Mouse (Mus musculus) heart, embryonic 15.5 days (tissue): ENCODE measurements around the gene Limk2. TPM values are rescaled to one million over a fixed set of nuclear protein-coding genes. Genes with fewer than 3 reads are reported as not detected.

ENCODE experiments used
- ATAC-seq: fragments of 200-750 bp; cut with Nextera tagmentation; replicated peaks from 2 replicates; pipeline ENCODE4 v1.8.0; 2017; ENCODE audit warnings: low read depth, moderate TSS enrichment; ENCODE audit not compliant: insufficient number of reproducible peaks, insufficient read depth, low FRiP score
- H3K27ac ChIP-seq: fragments of 300-500 bp; sonication (generic); 2 replicates; pipeline ENCODE4 v1.5.1; 2015; ENCODE audit warnings: mild to moderate bottlenecking, inconsistent platforms
- H3K27me3 ChIP-seq: fragments of 300-500 bp; sonication (generic); 2 replicates; pipeline ENCODE4 v1.6.1; 2015; ENCODE audit warnings: inconsistent platforms
- H3K36me3 ChIP-seq: fragments of 300-500 bp; sonication (generic); 2 replicates; pipeline ENCODE4 v1.6.1; 2015; ENCODE audit warnings: mild to moderate bottlenecking, inconsistent platforms
- H3K4me1 ChIP-seq: fragments of 300-500 bp; sonication (generic); replicated peaks from 2 replicates; pipeline ENCODE4 v1.6.1; 2015; ENCODE audit warnings: inconsistent platforms
- H3K4me2 ChIP-seq: fragments of 300-500 bp; sonication (generic); 2 replicates; pipeline ENCODE4 v1.6.1; 2015; ENCODE audit warnings: inconsistent platforms, mild to moderate bottlenecking, moderate library complexity
- H3K4me3 ChIP-seq: fragments of 300-500 bp; sonication (generic); 2 replicates; pipeline ENCODE4 v1.5.1; 2015; ENCODE audit warnings: mild to moderate bottlenecking, inconsistent platforms
- H3K9ac ChIP-seq: fragments of 300-500 bp; sonication (generic); 2 replicates; pipeline ENCODE4 v1.6.1; 2015; ENCODE audit warnings: mild to moderate bottlenecking, inconsistent platforms
- H3K9me3 ChIP-seq: fragments of 300-500 bp; sonication (generic); replicated peaks from 2 replicates; pipeline ENCODE4 v1.6.1; 2016; ENCODE audit warnings: inconsistent platforms
- WGBS: fragments of 180-500 bp; shearing (Covaris S2); methylation state at CpG from one replicate; pipeline ENCODE4 v1.1.7; 2015; ENCODE audit warnings: mixed read lengths; 5-methylcytosine and 5-hydroxymethylcytosine counted together
- polyA plus RNA-seq: library from polyadenylated mRNA; unstranded; fragments of >200 nt; fragmentation: Nextera tagmentation; extraction: Ambion mirVana; gene quantifications from 2 replicates; pipeline ENCODE4 v1.2.1, GENCODE M21; 2015

Limk2 gene
- polyA plus RNA-seq, 1 experiment from 2014 or later: 42.3 TPM

DNA sequence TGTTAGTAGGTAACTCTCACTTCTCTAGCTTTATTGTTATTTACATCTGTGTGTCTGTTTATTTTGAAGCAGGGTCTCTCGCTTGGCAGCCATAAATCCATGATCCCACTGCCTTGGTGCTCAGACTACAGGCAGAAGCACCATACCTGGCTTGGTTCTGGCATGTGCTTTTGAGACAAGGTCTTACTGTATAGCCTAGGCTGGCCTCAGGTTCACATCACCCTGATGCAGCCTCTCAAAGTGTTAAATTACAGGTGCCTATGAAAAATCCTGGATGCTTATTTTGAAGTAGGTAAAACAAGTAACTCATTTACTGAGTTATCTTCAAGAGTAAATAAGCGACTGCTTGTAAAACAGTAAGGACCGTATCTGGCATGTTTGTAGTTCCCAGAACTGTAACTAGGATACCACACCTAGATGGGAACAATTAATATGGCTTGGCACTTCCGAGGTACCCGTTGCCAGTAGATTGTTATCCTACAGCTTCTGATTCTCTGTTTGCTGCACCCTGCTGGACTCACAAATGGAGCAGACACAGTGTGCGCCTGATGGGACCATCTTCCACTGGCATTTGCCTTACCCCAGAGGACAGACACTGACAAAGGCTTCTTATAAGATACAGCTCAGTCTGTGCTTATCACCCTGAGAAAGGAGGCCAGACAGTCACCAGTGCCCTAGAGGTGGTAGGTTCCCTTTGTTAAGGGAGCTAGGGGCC lies 21.4 kb downstream of the Limk2 start:
- Histone ChIP-seq H3K27ac (peak overlapping the region; percentile 42), H3K4me3 (no peak overlapping the region)
- ATAC-seq: no peak

DNA sequence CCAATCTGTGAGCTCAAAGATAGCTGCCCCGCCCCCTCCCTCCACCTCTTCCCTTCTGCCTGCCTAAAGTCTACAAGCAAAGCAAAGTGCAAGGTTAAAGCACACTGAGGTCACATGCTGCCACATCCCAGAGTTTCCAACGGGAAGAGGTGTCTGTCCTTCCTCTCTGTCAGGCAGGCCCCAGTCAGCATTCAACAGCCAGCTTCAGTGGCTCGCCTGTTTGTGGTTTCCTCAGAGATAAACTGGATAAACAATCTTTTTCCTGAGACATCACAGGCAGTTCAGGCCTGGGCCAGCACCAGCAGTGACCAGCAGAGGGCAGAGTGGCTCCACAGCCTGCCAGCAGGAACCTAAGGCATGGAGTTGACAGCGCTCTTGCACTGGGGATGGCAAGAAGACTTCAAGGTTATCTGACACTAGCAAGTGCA lies 22.0 kb downstream of the Limk2 start:
- no peaks in the 10 kb centered on the region for H3K9me3 ChIP-seq
- H3K27ac ChIP-seq: peak overlapping the region; percentile 53
- peaks cover 10% of the 10 kb centered on the region for H3K4me1 ChIP-seq
- H3K27me3 ChIP-seq: no peaks in the 10 kb centered on the region
- 0 out of 2 replicates have a peak overlapping the region, but pooled peaks have one; percentile 2 for H3K9ac ChIP-seq
- no peak overlapping the region for H3K4me3 ChIP-seq
- ATAC-seq: peak; percentile 82
- H3K36me3 ChIP-seq: no peaks in the 10 kb centered on the region
- WGBS: 4% methylated on average over 4 of the region's 4 CpGs
- H3K4me2 ChIP-seq: no peak overlapping the region

More for the DNA sequence above, 21.4 kb downstream of the Limk2 start:
- Histone ChIP-seq H3K4me2 (no peak overlapping the region), H3K27me3 (no peaks in the 10 kb centered on the region), H3K36me3 (no peaks in the 10 kb centered on the region), H3K9me3 (no peaks in the 10 kb centered on the region), H3K9ac (no peak overlapping the region), H3K4me1 (peaks cover 16% of the 10 kb centered on the region)
- 84% methylated on average over 6 of the region's 6 CpGs for WGBS

DNA sequence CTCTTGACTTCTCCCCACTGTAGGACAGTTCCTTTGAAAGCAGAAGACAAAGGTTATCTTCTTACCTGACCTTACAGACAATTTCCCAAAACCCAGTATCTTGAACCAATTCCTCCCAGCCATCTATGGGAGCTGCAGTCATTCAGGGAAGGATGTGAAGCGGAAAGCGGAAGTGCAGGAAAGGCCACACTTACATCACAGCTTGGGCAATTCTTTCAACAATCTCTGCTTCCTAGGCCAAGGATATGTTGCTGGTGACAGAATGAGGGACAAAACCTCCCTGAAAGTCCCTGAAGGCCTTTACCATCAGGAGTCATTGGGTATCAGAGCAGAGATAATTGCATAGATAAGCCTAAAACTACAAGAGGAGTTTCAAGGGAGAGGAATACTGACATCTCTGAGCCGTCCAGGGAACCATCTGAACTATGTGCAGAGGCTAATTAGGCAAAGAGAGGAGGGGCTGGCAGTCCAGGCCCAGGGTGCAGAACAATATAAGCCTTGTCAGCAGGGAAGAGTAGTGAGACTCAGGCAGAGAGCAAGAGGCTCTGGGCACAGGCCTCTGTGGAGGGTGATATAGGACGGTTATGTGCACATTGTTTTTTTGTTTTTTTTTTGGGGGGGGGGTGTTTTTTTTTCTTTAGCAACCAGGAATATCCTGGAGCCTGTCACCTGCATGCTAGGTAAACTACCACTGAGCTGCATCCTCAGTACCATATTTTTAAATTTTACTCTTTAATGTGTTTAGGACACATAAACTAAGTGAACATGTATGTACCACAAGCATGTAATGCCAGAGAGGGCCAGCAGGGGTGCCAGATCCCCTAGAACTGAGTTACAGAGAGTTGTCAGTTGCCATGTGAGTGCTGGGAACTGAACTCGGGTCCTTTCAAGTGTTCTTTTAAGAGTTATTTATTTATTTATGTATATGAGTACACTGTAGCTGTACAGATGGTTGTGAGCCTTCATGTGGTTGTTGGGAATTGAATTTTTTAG lies 26.1 kb downstream of the Limk2 start:
- WGBS: 79% methylated on average over 5 of the region's 5 CpGs
- Histone ChIP-seq H3K27ac (no peak overlapping the region), H3K27me3 (no peaks in the 10 kb centered on the region), H3K9me3 (no peaks in the 10 kb centered on the region), H3K4me3 (no peak overlapping the region), H3K4me1 (peaks cover 8% of the 10 kb centered on the region), H3K36me3 (no peaks in the 10 kb centered on the region), H3K9ac (no peak overlapping the region), H3K4me2 (no peak overlapping the region)
- no peak for ATAC-seq

DNA sequence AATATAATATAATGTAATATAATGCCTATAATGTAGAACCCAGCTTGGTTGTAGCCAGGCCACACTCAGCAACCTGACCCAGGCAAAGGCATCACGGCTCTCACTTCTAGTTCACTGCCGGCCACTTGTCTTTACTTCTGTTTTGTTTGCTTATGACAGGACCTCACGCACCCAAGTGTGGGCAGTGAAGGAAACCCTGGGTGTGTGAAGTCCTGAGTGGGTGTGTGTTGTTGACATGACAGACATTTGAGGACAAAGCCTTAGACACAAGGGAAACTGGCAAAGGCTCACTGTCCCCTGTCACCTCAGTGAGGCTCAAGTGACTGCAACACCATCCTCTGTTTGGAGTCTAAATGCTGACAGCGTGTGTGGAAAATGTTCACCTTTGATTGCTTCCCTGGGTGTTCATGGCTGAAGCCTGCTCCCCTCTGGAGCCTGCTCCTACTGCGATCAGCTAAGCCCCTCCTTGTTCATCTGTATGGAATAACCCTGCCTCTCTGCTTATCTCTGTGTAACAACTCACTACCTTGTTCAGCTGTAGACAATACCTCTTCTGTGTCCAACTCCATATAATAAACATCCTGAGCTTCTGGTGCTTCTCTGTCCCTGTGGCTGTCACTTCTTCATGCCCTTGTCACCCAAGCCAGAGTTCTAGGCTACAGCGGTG lies 27.7 kb downstream of the Limk2 start:
- Histone ChIP-seq H3K27me3 (no peaks in the 10 kb centered on the region), H3K27ac (no peak overlapping the region), H3K36me3 (no peaks in the 10 kb centered on the region), H3K9ac (no peak overlapping the region), H3K4me1 (no peaks in the 10 kb centered on the region), H3K9me3 (no peaks in the 10 kb centered on the region), H3K4me3 (no peak overlapping the region), H3K4me2 (no peak overlapping the region)
- WGBS: 66% methylated on average over 6 of the region's 6 CpGs
- ATAC-seq: no peak

DNA sequence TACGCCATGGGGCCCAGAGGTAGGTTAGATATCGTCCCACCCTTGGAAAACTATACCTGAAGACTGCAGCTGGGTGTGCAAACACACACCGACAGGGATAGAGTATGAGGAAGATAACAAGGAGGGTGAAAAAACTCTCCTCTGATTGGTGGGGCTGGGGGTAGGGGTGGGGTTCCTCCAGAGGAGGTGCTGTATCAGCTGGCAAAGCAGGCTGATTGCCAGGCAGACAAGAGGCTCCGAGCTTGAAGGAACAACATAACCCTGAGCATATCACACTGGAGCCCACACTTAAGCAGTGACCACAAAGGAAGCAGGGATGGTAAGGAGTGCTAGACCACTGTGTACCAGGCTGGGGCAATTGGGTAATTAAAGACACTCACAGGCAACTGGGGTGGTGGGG lies 29.6 kb downstream of the Limk2 start:
- no peaks in the 10 kb centered on the region for H3K9me3 ChIP-seq
- no peaks in the 10 kb centered on the region for H3K36me3 ChIP-seq
- ATAC-seq: no peak
- H3K4me3 ChIP-seq: no peak overlapping the region
- no peak overlapping the region for H3K27ac ChIP-seq
- 49% methylated on average over 4 of the region's 4 CpGs for WGBS
- H3K4me1 ChIP-seq: peaks cover 9% of the 10 kb centered on the region
- H3K9ac ChIP-seq: no peak overlapping the region
- H3K27me3 ChIP-seq: no peaks in the 10 kb centered on the region
- no peak overlapping the region for H3K4me2 ChIP-seq

DNA sequence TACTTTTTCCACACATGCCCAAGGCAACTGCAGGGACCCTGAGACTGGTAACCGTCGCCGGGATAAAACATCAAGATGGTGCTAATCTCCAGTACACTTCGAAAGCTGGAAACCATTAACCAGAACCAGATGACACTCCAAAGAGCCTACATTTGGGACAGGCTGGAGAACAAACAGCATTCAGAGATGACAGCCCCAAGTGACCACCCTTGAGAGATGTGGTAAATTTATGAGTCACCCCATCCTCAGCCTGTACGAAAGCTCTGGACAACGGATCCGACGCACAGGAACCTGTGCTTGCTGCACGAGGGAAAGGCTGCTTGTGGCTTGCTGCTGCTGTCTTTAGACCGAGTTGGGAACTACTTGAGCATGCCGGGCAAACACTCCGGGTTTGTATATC lies 34.2 kb downstream of the Limk2 start:
- peak overlapping the region; percentile 20; the same call in 1 of the 2 replicates for H3K9ac ChIP-seq
- peak overlapping the region; percentile 92 for H3K27ac ChIP-seq
- no peak for ATAC-seq
- no peaks in the 10 kb centered on the region for H3K9me3 ChIP-seq
- H3K36me3 ChIP-seq: no peaks in the 10 kb centered on the region
- H3K4me2 ChIP-seq: peak overlapping the region; percentile 53
- H3K4me1 ChIP-seq: peaks cover 46% of the 10 kb centered on the region
- H3K4me3 ChIP-seq: peak overlapping the region; percentile 14; the same call in 1 of the 2 replicates
- 32% methylated on average over 12 of the region's 12 CpGs for WGBS
- no peaks in the 10 kb centered on the region for H3K27me3 ChIP-seq

DNA sequence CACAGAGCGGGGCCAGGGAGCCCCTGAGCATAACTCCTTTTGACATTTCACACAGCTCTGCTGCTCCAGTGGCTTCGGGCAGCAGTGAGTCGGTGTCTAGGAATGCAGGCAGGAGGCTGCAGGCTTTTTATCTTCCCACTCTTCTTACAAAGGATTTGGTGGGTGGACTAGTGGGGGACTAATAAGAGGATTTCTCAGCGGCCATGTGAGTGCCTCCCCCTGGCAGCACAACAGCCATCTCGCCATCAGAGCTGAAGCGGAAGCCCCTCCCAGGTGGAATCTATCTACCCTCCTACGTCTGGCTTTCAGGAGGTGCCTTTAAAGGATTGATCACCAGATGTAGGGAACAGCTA lies 34.7 kb downstream of the Limk2 start:
- WGBS: 10% methylated on average over 7 of the region's 7 CpGs
- Histone ChIP-seq H3K4me2 (peak overlapping the region; percentile 53), H3K27me3 (no peaks in the 10 kb centered on the region), H3K27ac (peak overlapping the region; percentile 92), H3K4me3 (peak overlapping the region; percentile 14; the same call in 1 of the 2 replicates), H3K4me1 (peaks cover 51% of the 10 kb centered on the region), H3K9ac (peak overlapping the region; percentile 20; the same call in 1 of the 2 replicates), H3K36me3 (no peaks in the 10 kb centered on the region), H3K9me3 (no peaks in the 10 kb centered on the region)
- ATAC-seq: 0 out of 2 replicates have a peak, but pooled peaks have one; percentile 23

DNA sequence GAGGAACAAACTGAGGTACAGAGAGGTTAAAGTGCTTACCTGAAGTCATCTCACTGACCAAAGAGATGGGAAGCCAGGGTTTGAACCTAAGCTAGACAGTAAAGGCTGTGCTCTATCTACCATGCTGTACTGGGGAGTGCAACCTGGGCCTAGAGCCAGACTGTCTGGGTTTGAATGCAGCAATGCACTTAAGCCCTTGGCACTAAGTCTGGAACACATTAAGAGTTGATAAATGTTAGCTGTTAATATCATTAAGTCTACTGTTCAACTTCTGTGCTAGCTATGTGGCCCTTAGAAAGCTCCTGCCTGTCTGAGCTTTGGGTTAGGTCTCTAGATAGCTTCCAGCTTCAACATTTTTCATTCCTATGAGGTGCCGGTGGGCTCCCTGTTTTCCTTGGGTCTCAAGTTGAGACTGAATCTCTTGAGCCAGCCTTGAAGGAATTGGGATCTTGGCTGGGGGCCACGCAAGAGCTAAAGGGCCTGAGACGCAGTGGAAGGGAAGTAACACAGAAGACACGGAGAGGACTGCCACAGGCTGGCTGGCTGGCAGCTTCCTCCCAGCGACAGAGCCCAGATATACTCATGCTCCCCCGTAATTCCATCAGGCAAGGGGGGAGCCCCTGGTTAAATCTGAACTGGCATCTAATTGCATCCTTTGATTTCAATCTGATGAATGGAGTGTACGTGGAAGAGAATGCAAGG lies 35.2 kb downstream of the Limk2 start:
- H3K9me3 ChIP-seq: no peaks in the 10 kb centered on the region
- 13% methylated on average over 7 of the region's 7 CpGs for WGBS
- peak overlapping the region; percentile 53 for H3K4me2 ChIP-seq
- H3K27me3 ChIP-seq: no peaks in the 10 kb centered on the region
- H3K4me3 ChIP-seq: peak overlapping the region; percentile 14; the same call in 1 of the 2 replicates
- peak overlapping the region; percentile 19; the same call in 1 of the 2 replicates for H3K9ac ChIP-seq
- peaks cover 56% of the 10 kb centered on the region for H3K4me1 ChIP-seq
- no peaks in the 10 kb centered on the region for H3K36me3 ChIP-seq
- ATAC-seq: 0 out of 2 replicates have a peak, but pooled peaks have one; percentile 17
- H3K27ac ChIP-seq: peak overlapping the region; percentile 92

DNA sequence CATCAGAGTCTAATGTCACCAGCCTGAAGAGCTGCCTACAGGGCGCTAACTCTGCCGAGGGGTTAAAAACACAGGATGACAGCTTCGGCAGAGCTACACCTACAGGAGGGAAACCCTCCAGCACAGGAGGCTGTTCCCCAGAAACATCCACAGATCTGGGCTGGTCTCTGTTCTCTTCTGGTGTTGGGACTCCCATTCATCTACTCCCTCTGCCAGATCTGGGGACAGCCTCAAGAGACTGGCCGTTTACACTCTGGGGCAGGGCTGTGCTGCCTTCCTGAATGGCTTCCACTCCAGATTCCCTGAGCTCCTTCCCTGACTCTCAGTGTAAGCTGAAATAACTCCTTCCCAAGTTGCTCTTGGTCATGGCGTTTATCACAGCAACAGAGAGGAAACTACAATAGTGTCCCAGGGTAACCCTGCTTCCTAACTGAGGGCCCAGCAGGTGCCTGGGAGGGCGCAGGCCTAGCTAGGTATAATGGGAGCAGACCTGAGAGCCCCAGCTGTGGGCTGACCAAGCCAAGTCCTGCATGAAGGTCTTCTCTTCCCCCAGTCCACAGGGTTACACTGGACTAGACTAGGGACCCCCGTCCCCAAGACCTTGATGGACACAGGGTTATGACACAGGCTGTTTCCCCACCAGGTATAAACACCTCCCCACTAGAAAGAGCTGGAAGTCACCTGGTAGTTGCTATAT lies 37.2 kb downstream of the Limk2 start:
- peak overlapping the region; percentile 57 for H3K9ac ChIP-seq
- no peaks in the 10 kb centered on the region for H3K27me3 ChIP-seq
- H3K36me3 ChIP-seq: no peaks in the 10 kb centered on the region
- ATAC-seq: peak; percentile 4; the same call in 1 of the 2 replicates
- WGBS: 22% methylated on average over 7 of the region's 7 CpGs
- H3K27ac ChIP-seq: peak overlapping the region; percentile 80
- H3K4me3 ChIP-seq: peak overlapping the region; percentile 59
- no peaks in the 10 kb centered on the region for H3K9me3 ChIP-seq
- peak overlapping the region; percentile 81 for H3K4me2 ChIP-seq
- H3K4me1 ChIP-seq: peaks cover 67% of the 10 kb centered on the region

DNA sequence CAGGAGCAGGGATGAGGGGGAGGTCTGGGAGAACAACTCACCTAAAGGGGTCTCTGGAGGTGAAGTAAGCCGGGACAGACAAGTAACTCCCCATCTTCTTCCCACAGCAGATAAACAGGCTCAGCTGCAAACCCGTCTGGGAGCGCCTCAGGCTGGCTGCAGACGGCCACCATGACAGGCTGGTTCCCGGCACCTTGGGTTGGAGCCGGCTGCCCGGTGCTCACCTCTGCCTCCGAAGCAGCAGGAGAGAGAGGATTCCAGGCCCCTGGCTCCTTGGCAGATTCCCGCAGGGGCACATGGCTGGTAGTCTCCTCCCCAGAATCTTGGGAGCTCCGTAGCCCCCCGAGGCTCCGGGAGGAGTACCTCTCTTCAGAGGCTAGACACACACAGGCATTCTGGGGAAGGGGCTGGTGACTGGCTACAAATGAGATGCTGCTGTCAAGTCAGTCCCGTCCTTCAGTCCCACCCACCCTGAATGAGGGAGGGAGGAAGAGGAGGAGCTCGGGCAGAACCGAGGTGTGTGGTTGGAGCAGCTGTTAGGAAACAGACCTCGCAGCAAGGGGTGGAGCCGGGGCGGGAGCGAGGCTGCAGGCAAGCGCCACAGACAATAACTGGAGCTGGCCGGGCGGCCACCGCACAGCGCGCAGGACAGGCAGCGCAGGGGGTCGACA lies 37.9 kb downstream of the Limk2 start:
- ATAC-seq: peak; percentile 90
- H3K27ac ChIP-seq: peak overlapping the region; percentile 80
- peak overlapping the region; percentile 81 for H3K4me2 ChIP-seq
- H3K36me3 ChIP-seq: no peaks in the 10 kb centered on the region
- no peaks in the 10 kb centered on the region for H3K27me3 ChIP-seq
- peak overlapping the region; percentile 62 for H3K9ac ChIP-seq
- no peaks in the 10 kb centered on the region for H3K9me3 ChIP-seq
- H3K4me3 ChIP-seq: peak overlapping the region; percentile 59
- WGBS: 4% methylated on average over 27 of the region's 27 CpGs
- H3K4me1 ChIP-seq: peaks cover 67% of the 10 kb centered on the region
